Mouse (Mus musculus) WW6 (cell line): ENCODE measurements at regions not wholly inside any gene's neighbourhood (a gene's known extent, or its start where the extent isn't known, plus 50 kb on each side); places are given as distances from the start of the nearest gene placed in this dataset.
"Not testable (repeated sequence)": the region's sequence is repeated elsewhere in the genome, so short reads cannot be mapped to it uniquely, and the experiment has no call there.

Experiments used
- DNase-seq: peaks from one replicate; pipeline ENCODE4 v3.0.0-alpha.2; 2013; ENCODE audit warnings: low read depth, low spot score

DNA sequence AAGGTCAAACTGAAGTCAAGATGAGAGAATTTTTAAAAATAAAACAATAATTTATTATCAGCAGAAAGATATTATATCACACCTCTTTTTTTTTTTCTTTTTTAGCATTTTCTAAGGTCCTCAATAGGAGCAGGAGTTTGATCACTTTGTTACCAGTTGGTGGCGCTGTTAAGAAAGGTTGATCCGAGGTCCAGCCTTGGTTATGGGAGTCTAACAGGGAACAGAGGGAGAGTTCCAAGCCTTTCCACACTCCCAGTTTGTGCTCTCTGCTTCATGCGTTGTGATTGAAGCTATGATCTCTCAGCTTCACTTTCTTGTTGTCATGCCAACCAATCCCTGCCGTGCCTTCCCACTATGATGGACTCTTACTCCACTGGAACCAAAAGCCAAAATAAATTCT lies 83.8 kb downstream of the Fam174a start:
- DNase-seq: no peak

DNA sequence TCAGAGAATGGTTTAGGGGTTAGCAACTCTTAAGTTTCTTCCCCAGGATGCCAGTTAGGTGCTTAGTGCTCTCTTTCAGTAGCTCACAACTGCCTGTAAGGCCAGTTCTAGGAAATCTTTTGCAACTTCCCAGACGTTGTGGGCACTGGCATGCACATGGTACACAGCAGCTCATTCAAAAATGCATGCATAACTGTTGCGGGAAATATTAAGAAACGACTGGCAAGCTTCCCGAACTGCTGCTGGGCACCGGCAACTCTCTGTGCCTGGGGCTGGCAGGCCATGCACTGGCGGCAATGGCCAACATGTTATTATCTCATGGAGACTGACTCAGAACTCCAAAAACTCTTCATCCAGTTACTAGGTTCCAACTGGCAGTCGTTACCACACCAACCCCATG lies 86.3 kb downstream of the Fam174a start:
- no peak for DNase-seq

DNA sequence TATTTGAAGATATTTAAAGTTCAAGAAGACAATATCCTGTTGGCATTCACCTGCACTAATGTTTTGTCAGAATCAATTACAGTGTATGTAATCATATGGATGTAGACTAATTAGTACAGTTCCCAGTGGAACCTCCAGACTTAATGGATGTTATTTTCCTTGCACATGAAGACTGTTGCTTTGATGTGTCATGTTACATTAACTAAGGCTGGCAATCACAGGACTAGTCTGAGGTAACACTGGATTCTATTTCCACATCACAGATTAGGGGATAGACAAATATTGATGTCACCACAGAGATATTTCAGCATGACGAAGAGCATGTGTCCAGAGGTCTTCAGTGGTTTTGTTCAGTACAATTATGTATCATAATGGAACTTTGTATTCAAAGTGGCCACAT lies 108.8 kb downstream of the Fam174a start:
- no peak for DNase-seq

DNA sequence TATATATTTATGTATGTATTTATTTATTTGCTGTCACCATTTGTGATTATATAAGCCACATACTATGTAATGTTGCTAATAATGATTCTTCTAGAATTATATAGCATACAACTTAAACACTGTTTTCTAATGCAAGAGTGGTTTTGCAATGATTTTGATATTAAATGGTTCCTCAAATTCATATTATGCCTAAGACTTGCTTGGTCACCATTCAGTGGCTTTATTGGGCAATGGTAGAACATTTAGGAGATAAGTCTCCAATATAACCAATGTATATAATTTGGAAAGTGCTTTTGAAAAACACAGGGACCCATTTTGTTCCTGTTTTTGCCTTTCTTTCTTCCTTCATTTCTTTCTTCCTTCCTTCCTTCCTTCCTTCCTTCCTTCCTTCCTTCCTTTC lies 112.0 kb downstream of the Fam174a start:
- DNase-seq: no peak

DNA sequence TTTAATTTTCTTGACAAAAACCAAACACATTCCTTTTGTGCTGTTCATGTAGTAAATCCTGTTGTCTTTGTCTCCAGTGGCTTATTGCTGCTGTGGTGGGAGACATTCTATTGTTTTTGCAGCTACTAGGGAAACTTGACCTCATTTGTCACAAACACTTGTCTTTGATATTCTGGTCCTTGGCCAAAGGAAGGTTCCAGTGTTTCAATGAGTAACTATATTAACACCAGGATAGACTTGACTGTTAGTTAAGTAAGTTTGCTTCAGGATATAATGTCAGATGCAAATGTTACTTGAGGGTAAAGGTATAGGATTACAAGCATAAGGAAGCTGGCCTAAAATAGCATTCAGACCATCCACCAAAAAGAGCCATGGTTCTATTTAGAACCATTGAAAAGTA lies 123.7 kb downstream of the Fam174a start:
- no peak for DNase-seq

DNA sequence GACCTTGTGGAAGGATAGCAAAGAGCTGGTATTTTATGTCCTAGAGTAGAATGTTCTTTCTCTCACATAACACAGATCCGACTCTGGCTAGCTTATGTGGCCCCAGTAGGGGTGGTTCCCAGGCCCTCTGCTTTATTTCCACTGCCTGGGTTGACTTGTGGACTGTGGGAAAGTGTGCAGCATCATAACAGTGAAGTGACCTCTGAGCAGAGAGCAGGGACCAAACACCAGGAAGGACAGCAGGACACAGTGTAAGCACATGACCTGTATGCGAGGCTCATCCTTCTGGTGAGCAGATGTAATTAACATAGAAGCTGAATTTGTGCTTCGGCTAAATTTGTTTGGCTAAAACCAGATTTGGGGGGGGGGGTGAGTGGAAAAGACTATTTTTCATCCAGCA lies 132.1 kb downstream of the Fam174a start:
- no peak for DNase-seq

DNA sequence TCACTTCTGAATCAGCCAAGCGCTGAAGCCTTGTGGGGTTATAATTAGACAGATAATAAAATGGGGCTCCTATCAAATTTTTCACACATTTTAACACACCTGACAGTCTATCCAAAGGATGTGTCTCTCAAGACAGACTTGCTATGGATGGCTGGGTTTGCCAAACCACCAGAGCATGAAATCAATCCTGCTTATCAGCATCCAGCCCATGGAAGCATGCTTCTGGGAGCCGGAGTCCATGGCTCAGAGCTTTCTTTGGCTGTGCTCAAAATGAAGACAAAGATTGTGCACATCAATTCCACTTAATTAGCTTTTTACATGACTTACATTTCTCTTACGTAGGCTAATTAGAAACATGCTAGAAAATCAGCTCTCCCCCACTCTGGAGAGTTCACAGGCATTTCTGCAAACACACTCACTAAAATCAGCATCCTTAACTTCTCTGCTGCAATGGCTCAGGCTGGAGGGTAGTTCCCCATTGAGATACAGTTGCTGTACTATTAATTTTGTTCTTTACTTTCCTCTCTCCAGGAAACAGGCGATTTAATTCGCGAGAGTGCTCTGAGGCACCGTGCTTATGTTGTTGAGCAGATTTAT lies 135.6 kb downstream of the Fam174a start:
- no peak for DNase-seq

DNA sequence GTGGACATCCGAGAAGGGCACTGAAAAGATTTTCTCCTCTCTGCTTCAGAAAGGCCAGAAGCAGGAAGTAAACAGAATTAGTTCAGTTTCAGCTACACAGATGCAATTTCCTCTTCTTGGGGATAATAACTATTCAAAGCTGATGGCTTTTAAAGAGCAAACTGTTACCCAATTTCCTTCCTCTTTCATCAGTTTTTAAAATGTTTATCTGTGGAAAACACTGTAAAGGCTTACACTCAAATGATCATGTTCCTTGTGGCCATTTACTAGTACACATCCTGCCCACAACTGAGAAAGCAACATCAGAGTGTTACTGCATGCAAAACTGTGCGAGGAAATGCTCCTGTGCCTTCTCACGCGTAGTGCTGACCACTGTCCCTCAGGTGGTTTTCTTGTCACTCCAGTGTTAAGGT lies 137.5 kb downstream of the Fam174a start:
- no peak for DNase-seq

DNA sequence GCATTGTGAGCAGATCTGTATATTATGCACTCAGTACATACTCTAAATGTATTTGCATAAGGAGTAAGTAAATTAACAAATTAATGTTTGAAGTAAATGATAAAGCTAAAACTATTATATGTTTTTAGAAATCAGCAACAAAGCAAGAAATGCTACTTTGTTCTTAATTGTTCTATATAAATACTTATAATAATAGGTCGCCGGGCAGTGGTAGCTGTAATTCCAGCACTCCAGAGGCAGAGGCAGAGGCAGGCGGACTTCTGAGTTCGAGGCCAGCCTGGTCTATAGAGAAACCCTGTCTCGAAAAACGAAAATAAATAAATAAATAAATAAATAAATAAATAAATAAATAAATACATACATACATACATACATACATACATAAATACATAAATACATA lies 138.3 kb downstream of the Fam174a start:
- peak; percentile 100 for DNase-seq

DNA sequence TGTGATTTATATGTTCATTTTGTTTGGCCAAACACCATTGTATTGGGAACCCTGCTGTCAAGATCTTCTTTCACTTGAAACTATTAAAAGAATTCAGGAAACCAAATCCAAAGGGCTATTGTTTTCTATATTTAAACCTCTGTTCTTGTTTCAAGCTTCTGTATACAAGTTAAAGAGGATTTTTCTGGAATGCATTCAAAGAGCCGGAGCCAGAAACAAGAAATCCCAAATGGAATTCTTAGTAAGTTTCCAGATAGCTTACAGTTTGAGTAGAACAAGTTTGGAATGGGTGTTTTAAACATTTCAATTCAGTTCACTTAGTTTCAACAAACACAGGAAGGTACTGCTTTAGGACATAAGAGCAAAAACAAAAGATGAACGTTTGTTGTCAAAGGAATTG lies 140.8 kb downstream of the Fam174a start:
- no peak for DNase-seq

DNA sequence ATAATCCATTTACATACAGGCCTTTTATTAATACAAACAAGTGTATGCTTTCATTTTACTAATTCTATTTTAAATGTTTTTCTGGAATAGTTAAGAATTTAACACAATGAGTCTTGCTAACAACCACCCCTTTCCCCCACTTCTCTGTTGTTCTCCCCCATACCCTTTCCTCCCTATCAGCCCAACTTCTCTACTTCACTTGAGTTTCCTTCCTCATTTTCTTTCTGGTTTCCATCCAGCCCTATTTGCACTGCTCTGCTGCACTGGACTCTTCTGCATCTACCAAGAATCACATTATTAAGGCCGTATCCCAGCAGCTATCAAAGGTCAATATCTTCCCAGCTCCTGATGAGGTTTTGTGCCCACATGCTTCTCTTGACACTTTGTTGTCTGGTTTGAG lies 145.9 kb downstream of the Fam174a start:
- DNase-seq: no peak

DNA sequence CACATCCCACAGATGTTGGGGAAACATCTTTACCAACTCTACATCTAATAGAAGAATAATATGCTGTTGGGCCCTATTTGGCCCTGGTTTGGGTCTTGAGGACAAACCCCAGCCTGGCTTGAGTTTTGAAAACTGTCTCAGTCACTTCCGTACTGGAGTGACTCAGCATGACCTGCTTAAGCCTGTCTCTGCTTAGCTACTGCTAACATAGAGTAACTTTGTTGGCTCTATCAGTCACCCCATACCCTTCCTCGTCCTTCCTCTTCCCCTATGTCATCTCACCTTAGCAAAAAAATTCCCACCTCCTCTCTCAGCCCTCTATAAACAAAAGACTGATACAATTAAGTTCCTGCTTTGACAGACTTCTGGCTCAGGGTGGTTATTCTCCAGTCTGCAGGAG lies 154.7 kb downstream of the Fam174a start:
- DNase-seq: no peak

DNA sequence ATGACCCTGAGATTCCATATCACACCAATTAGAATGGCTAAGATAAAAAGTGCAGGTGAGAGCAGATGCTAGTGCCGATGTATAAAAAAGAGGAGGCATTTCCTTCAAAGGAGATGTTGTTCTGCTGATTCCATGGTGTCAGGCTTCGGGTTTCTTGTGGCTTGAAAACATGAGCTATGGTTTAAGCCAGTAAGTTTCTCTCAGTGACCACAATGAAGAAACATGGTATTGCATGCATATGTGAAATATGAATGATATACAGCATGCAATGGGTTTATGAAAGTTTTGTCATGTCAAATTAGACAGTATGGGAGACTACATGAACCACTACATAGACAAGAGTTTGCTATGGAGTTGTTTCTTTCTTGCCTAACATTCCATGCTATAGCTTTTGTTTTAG lies 155.3 kb downstream of the Fam174a start:
- no peak for DNase-seq

DNA sequence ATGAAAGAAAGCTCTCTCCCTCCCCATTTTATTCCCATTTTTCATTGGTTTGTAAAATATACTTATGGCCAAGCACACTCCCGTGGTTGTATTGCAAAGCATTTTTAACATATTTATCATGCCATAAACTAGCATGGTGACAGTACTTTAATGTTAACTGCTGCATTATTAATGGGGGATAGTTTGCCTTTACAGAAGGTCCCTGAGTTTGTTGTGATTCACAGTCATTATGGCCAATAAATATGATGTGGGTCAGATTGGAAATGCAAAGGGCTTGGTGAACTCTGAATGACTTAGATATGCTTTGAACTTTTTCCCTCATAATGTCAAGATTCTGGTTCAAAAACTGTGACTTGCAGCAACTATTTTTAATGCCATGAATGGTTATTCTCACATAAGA lies 157.1 kb downstream of the Fam174a start:
- DNase-seq: no peak

DNA sequence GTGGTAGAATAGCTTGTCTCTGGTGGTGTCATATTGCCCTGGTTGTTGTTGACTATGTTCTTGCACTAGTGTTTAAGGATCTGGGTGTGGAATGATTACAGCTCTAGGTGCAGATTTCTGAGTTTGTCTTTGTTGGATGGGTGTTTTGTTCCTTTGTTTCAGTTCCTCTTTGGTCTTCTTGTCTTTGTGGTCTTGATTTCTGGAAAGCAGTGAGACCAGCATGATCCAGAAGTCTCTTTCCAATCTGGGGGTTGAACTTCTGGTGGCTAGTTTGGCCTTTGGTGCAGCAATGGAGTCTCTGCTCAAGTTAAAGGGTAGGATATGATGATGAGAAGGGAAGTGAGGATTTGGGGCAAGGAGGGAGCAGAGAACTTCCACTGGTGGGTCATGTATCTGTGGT lies 174.4 kb downstream of the St8sia4 start:
- DNase-seq: no peak

DNA sequence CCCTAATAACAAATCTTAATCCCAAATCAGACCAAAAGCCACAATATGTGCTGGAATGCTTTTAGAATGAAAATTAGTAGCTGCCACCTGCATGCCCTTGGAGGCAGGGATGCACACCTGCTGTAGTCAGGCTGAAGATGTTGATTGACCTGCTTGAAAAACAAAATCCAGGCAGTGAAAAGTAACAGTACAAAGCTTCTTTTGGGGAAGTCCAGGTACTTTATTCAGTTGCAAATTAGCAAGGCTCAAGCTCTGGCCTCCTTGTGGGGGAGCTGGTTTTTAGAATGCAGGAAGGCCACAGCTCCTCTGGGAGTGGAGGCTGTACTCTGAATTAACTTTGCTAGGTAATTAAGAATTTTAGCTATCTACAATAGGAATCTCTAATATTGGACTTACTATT lies 166.7 kb downstream of the St8sia4 start:
- not testable (repeated sequence) for DNase-seq

DNA sequence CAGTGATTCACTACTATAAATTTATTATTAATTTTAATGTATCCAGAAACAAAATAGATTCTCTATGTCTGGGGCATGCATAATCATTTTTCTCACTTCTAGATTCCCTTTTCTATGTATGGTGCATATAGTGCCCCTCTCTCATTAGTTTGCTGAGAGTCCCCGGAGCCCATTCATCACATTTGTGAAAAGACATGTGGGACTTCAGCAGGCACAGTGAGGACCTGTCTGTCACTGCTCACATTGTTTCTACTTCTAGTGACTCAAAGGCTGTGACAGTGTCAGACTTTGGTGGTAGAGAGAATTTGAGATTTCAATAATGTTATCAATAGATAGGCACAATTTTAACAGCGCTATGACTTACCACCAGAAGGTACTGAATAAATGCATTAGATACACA lies 158.7 kb downstream of the St8sia4 start:
- no peak for DNase-seq

DNA sequence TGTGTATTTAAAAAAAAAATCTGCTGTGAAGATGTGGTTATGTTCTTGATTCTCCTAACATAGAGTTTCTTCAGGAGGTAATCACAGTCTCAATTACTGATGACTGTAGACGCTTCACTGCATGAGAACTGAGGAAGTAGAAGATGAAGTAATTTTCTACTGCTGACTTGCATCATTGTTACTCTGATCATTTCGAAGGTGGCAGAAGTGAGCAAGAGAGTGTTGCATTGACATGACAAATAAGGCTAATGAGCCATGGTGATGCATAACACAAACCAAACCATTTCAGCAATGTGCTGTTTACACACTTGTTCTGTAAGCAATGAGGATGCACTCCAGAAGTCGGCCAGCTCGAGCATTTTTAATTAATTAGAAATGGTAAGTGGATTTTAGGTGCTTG lies 138.6 kb downstream of the St8sia4 start:
- DNase-seq: no peak

DNA sequence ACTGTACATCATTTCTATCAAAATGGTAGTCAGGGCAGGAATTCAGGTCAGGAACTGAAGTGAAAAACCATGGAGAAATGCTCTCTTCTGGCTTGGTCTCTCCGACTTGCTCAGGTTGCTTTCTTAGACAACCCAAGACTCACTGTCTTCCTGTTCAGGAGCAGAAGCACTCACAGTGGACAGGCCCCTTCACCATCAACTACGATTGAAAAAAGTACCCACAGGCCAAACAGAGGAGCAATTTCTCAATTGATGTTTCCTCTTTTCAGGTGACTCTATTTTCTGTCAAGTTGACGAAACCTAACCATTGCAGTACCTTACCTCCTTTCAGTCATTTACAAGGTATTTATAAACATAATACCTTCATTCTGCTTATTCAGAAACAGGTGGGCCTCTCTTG lies 136.4 kb downstream of the St8sia4 start:
- no peak for DNase-seq
